Mouse (Mus musculus) heart, postnatal 14 days (tissue): ENCODE measurements around the gene Elf5. TPM values are rescaled to one million over a fixed set of nuclear protein-coding genes. Genes with fewer than 3 reads are reported as not detected.

Experiments
- DNase-seq, 2 experiments: peaks; one replicate each; pipeline ENCODE4 v3.0.0; 2021 to 2022
- intact Hi-C: fragments of 180-260 bp; cut with DNase I; formaldehyde crosslinking; loops from one replicate; pipeline ENCODE4 v1.15.1; 2025
- total RNA-seq, 2 experiments: library from RNA; stranded (reverse); gene quantifications; 2 replicates each; pipeline ENCODE4 v1.2.3; 2021

The Elf5 gene
- total RNA-seq, 2 experiments from 2014 or later: not detected

DNA sequence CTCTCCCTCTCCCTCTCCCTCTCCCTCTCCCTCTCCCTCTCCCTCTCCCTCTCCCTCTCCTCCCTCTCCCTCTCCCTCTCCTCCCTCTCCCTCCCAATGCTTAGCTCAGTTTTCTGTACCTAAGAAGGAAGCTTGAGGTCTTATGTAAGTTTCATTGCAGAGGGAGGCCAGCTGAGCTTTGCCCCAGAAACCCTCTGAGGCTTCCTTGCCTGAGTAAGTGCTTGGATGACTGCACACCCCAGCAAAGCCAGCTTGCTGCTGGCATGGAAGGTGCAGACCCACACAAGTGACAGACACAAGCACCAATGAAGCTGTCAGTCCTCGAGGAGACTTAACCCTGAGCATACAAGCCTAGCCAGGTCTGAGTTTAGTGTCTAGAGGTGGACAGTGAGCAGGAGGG is 19.2 kb downstream of the Elf5 start:
- no peak for DNase-seq
- intact Hi-C loops: no loop called here

DNA sequence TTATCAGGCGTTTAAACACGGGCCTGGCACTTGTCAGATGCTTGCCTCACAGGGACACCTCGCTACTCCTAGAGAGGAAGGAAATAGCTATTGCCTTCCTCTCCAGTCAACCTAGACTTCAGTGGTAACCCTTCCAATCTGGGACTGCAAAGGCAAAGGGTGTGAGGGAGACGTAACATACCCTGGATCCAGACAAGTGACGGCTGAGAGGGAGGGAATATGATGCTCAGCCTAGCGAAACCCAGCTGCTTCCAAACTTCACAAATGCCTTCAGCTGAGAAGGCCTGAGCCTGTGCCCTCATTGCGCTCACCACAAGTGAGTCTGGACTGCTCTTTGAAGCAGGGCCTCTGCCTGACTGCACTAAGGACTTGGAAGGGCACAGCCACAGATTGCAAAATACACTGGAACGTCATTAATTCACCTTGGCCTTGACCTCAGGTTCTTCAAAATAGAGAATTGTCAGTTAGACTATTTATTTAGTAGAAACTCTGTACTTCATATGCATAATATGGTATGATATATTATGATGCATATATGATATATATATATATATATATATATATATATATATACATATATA is 21.3 kb downstream of the Elf5 start:
- intact Hi-C loops: no loop called here
- no peak for DNase-seq

DNA sequence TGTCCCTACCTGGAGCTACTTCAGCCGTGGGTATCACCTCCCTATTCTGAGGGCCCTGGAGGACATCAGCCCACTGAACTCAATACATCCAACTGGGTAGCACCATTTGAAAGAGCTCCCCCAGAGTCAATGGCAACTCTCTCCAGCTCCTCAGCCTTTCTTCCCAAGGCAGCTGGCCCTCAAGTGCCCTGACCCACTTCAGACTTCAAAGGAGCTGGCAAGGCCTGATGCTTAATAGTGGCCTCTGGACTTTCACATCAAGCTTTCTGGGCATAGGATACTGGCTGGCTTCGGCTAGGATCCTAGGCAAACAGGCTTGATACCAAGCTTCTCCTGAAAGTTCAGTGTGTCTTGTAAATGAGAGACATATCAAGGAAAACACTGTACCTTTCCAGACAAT is 23.6 kb downstream of the Elf5 start:
- DNase-seq: no peak
- intact Hi-C loops: no loop called here

DNA sequence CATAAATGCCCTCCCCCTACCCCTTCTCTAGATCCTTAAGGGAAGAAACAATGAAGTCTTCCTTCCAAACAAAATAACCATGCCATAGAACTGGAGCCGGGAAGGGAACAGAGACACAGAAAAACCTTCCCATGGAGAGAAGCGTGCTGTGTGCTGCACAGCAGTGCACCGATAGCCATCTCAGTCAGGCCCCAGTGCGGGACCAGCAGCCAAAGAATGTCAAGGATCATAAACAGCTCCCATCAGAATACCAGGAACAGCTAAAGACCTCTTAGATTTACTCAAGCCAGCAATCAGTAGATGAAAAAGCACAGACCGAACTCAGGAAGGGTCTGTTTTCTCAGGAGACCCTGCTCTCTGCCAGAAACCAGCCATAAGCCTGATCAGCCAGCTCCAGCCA is 25.0 kb downstream of the Elf5 start:
- intact Hi-C loops: no loop called here

DNA sequence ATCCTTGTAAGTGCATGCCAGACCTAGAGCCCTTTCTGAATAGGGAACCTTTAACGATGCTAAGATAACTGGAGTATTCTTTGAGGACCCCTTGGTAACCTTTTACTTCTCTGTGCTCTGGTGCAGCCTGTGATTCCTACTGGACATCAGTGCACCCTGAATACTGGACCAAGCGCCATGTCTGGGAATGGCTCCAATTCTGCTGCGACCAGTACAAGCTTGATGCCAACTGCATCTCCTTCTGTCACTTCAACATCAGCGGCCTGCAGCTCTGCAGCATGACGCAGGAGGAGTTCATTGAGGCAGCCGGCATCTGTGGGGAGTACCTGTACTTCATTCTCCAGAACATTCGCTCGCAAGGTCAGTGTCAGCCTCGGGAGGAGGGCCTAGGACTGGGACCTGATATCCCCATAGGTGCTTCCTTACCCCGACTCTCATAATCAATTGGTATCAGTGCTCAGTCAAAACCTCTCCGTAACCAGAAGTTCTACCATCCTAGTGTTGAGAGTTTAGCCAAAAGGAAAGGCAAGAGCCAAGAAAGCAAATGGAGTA is 27.7 kb downstream of the Elf5 start:
- intact Hi-C loops: no loop called here
- no peak for DNase-seq

More for the DNA sequence above, 25.0 kb downstream of the Elf5 start:
- DNase-seq: no peak

DNA sequence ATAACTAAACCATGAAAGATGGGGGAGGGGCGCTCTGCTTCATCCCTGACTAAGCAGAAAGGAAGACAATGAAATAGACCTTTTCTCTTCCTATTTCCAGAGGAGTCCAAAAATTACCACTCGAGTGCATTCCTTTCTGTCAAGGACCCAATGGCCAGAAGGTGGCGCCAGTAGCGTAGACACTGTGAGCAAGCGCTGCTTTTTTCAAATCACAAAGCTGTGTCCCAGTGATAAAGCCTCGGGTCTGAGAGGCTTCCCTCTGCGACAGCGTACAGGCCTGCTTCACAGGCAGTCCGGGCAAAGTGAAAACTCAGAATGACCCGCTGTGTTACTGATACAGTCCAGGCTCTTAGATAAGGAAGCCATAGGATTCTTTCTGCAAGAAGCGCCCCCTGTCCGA is 28.2 kb downstream of the Elf5 start:
- DNase-seq: peak; percentile 73 to 86
- intact Hi-C loops: no loop called here

DNA sequence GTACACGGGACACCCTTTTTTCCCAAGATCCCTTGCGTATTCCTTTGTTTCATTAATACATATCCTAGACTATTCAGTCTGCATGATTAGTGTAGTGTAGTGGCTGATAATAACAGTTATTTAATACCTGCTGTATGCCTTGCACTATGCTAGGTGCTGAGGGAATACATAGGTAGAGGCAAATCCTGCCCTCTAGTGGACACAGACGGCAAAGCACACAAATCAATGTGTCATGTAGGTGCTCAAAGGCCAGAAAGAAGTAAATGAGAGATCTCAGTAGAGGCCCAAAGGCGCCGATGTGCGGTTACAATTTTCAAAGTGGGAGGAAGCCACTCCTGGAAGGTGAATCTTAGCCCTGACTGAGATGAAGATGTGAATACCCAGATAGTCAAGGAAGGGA is 34.3 kb downstream of the Elf5 start:
- DNase-seq: peak; percentile 16 to 48
- intact Hi-C loops: no loop called here

DNA sequence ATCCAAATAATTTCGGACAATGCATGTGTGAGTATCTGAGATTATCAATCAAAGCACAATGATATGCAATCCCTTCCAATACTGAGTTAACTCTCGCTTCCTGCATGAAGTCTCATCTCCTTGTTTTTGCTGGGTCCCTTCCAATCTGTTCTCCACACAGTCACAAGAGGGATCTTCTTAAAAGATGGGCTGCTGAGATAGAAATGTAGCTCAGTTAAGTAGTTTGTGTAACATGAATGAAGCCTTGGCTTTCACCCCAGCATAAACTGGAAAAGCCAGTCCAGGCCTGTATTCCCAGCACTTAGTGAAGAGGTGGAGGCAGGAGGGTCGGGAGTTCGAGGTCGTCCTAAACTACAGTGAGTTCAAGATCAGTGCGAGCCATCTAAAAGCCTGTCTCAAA is 34.8 kb downstream of the Elf5 start:
- intact Hi-C loops: no loop called here
- DNase-seq: no peak

DNA sequence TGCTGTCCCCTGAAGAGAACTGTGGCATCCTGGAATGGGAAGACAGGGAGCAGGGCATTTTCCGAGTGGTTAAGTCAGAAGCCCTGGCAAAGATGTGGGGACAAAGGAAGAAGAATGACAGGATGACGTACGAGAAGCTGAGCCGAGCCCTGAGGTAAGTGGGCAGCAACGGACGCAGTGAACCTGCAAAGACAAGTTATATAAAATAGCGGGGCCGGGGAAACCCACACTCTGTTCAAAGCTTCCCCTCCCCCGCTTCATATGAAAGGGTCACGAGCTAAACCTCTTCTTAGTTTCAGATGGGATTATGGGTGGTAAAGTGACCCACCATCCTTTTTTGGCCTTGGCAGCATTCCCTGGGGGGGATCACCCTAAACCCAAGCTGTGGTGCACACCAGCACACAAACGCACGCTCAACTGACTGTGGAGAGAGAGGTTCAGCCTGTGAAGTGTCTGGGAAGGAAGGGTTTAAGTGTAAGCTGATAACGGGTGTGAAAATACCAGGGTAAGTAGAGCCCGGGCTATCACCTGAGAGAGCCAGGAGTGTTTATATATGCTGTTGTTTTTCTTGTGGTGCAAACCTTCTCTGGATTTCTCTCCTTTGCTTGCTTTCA is 37.6 kb downstream of the Elf5 start:
- intact Hi-C loops: no loop called here
- DNase-seq: no peak

DNA sequence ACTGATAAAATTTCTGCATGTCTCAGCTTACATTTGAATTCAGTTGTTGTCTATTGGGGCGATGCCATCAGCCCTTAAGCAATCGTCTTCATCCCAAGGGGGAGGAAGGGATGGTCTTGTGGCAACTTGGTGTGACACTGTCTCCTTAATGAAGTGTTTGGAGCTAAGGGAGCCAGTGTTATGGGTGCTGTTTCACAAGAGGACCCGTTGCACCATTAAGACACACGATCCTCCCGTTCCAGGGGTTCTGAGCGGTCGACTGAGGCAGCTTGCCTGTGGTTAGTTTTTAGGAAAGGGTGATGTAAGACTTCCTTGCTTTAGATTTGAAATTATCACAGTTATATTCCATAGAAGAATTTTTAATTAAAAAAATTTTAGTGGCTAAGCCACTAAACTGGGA is 38.3 kb downstream of the Elf5 start:
- intact Hi-C loops: loop anchor here (10.0 kb wide), 1 partner anchor 265 kb away; no protein-coding TSS in a partner anchor
- no peak for DNase-seq

DNA sequence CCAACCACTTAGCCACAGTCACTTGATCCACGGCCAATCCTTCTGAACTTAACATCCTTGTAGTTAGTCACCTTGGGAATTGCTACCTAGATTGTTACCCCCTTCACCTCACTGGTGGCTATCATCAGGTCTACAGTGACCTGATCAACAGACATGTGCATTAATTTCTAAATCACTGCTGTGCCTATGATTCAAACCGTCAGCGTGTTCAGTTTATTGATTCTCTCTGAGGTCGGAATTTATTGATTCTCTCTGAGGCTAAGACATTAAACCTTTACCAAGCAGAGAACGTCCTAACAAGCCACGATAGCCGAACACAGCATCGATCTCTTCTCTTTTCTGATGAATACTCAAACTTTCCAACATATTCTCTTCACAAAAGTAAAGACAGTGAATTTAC is 38.8 kb downstream of the Elf5 start:
- intact Hi-C loops: loop anchor here (10.0 kb wide), 1 partner anchor 265 kb away; no protein-coding TSS in a partner anchor
- no peak for DNase-seq

DNA sequence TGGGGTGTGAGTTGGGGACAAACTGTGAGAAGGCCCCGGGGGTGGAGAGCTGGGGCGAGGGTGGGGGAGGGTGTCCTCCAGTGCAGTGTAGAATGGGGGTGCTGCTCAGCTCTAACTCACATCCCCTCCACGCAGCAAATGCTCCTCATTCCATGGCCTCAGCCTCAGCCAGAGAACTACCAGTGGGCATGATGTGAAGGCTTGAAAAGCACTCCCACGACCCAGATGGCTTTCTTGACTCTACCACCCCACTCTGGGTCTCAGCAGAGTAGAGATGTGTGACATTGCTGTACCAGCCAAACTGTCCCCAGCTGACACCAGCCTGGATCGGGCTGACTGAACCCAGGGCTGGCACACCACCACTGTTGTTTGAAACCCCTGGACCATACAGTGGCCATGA is 41.1 kb downstream of the Elf5 start:
- intact Hi-C loops: loop anchor here (10.0 kb wide), 1 partner anchor 262 kb away; no protein-coding TSS in a partner anchor
- no peak for DNase-seq

DNA sequence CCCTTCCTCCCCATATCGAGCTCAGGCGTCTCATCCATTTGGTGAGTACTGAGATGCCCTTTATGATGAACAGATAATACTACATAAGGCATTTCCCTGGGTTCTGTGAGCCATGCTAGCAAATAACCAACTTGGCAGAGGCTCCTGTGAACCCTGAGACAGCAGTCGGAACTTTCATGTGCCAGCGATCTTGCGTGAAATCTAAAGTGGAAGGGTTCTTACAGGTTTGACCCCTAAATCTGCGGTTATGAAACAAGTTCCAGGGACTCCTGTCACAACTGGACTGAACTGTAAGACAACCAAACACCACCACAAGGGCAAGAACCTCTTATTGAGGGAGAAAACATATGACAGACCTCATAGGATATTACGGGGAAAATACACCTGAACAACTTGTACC is 44.3 kb downstream of the Elf5 start:
- intact Hi-C loops: loop anchor here (1.0 to 10.0 kb wide), 2 partner anchors 92 to 259 kb away; no protein-coding TSS in a partner anchor

DNA sequence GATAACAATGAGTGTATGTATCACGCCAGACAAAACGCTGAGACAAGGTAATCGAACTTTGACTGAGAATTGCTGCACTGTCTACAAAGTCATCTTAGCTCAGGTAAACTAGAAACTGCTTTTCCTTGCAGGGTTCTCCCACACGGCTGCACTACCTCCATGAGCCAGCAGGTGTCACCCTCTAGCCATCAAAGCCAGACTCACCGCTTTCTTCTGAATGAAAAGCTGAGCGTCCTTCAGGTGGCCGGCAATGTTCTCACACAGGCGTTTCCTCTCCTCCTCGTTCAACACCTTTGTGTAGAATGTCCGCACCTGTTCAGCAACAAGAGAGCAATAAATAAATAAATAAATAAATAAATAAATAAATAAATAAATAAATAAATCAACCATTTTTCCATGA is 45.2 kb downstream of the Elf5 start:
- DNase-seq: peak; percentile 80 to 87
- intact Hi-C loops: loop anchor here (1.0 to 10.0 kb wide), 2 partner anchors 91 to 258 kb away; no protein-coding TSS in a partner anchor

More for the DNA sequence above, 44.3 kb downstream of the Elf5 start:
- DNase-seq: no peak

DNA sequence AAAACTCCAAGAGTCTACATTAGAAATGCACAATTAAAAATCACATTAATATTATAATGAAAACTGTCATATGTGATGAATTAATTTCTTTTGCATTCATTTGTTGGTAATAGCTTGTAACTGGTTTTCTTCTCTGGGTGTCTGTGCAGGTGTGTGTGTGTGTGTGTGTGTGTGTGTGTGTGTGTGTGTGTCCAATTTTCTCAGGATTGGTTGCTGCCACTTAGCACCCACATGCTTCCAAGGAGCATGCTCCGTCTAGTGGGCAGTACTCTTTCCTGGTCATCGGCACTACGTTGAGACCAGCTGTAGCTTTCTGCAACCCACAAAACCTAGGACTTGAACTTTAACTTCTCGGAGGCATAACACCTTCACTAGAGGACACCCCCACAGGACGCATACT is 45.6 kb downstream of the Elf5 start:
- DNase-seq: no peak
- intact Hi-C loops: loop anchor here (10.0 kb wide), 1 partner anchor 258 kb away; no protein-coding TSS in a partner anchor

DNA sequence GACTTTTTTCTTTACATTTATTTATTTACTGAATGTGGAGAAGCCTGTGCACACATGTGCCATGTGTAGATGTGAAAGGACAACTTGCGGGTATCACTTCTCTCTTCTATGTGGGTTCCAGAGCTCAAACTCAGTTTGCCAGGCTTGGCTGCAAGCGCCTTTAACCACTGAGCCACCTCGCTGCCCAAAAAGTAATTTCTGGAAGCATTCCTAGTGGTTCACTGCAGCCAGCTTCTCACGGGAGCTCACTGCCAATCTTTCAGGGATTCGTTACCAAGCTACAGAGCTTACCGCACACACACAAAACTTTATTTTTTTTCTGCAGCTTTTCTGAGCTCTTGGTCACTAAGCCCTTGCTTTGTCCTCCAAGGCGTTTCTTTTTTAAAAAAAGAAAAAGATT is 46.1 kb downstream of the Elf5 start:
- peak in 1 of 2 experiments; percentile 40 for DNase-seq
- intact Hi-C loops: loop anchor here (2.0 to 10.0 kb wide), 2 partner anchors 17 to 257 kb away; no protein-coding TSS in a partner anchor

DNA sequence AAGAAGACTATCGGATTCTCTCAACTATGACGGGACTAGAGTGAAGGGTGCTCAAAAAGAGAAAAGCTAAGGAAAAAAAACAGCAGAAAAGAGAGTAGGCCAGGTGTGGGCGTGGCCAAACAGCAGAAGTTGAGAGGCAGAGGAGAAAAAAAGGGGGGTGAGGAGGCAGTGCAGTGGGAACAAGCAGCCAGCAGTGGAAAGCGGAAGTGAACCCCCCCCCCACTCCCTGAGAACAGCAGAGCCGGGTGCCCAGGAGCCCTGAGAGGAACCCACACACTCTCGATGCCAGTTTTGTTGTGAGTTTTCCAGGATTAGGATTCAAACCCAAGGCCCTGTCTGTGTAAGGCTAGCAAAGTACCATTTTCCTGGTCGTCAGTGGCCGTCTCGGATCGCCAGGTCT is 47.6 kb downstream of the Elf5 start:
- no peak for DNase-seq
- intact Hi-C loops: loop anchor here (2.0 to 10.0 kb wide), 2 partner anchors 16 to 256 kb away; no protein-coding TSS in a partner anchor

DNA sequence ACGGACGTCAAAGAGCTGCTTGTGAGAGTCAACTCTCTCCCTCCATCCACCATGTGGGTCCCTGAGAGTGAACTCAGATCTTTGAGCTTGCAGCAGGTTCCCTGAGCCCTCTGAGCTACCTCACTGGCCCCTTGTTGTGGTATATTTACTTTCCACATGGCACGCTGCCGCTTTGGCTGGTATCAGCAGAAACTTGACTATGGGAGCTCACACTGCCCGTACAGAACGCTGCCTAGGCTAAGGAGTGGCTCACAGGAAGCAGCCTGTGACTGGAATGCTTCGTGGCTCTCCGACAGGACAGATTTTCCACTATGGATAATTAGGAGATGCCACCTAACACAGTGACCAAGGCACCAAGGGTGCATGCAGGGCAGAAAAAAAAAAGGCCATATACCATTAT is 49.7 kb downstream of the Elf5 start:
- no peak for DNase-seq
- intact Hi-C loops: no loop called here

DNA sequence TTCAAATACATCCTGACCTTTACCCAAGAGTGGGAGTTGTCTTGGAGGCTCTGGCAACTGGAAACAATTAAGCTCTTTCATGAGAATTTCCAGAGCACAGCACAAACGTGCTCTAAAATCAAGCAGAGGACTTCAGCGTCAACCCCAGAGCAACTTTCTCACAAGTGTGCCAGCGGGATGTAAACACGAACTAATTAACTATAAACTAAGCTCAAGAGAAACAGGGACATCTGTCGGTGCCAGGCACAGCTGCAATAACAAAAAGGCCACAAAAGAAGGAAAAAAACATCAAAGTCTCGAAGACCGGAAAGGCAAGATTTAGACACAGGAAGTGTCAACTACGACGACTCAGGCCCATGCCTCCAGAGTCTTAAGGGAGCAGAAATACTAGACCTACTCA is 50.3 kb downstream of the Elf5 start:
- intact Hi-C loops: no loop called here
- no peak for DNase-seq

DNA sequence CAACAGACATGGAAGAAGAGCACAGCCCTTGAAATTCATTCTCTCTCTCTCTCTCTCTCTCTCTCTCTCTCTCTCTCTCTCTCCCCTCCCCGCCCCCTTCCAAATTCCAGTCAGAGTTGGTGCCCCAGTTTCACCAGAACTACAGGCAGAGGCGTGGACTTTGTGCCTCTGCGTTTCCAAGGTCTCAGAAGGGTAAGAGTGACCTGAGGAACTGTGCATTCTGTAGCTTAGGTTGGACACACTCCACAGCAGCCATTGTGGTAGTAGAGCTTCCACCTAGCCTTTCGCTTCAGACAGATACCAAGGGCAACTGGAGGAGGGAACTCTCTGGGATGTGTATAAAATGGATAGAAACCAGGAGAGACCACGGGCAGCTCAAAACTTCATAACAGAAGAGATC is 51.3 kb downstream of the Elf5 start:
- DNase-seq: no peak
- intact Hi-C loops: no loop called here

DNA sequence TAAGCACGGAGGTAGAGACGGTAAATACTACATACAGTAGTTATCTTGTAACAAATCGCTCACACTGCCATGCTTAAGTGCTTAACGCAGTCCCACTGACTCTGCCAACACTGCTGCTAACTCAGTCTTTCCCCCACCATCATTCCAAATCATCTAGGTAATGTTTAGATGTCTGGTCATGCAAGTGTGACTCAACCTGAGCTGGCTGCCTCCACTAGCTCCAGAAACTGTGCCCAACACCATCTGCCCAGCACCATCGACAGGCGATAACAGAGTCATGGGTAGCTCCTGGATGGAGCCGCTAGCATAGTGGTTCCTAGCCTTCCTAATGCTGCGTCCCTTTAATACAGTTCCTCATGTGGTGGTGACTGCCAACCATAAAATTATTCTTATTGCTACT is 53.0 kb downstream of the Elf5 start:
- intact Hi-C loops: no loop called here
- DNase-seq: no peak

DNA sequence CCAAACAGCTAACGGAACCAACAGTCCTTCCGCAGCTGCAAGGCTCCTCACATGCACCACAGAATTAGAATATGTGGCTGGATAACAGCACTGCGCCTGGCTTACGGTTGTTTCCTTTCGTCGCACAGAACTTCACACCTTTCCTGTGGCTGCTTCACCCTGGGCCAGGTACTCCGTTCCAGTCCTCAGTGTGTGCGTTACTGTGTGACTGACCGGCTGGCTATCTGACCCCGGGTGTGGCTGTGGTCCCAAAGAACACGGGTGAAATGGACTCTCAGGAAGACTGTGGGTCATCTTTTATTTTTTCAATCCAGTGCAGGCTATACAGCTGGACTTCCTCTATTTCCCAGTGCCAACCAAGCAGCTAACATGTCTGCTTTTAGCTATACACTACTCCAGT is 53.9 kb downstream of the Elf5 start:
- no peak for DNase-seq
- intact Hi-C loops: no loop called here
